Mouse (Mus musculus): ENCODE measurements around the gene Wdr34. TPM values are rescaled to one million over a fixed set of nuclear protein-coding genes. Genes with fewer than 3 reads are reported as not detected.
"Not testable (repeated sequence)": the region's sequence is repeated elsewhere in the genome, so short reads cannot be mapped to it uniquely, and the experiment has no call there.

Wdr34 gene
- polyA plus RNA-seq, 1 experiment = 52.7 TPM

DNA sequence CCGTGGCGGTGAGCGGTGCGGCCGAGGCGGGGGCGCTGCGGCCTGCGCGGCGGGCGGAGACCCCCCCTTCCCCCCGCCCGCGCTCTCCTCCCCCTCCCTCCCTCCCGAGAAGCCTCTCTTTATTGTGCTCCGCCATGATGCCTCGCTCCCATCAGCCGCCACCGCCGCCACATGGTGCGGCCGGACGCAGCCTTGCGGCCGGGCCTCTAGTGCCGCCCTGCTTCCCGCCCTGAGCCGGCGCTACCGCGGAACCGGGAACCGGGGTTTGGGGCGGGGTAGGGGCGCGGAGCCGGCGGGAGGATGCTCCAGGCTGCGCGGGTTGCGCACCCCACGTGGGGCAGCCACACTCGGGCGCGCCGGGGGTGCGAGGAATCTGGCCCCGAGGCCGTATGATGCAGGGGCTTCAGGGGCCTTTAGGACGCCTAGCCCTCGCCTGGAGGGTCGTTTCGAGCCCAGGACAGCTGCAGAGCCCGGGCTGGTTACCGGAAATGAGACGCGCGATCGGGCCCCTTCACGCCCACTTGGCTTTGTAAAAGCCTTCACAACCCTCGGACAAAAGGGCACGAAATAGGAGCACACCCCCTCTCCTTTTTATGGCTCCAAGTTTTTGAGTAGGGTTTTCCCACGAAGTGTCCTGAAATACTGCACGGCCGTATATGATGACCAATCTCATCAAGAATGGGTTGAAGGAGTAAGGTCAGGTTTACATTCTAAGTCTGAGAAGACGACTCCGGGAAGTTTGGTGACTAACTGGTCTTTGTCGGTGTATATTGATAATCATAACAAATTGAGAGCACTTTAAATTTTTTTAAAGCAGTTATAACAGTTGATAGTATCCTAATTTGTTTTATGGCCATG, 18.6 kb upstream of the Wdr34 start:
- DNase-seq (ENCODE audit: extremely low spot score in 1 of 2, low spot score in 1 of 2) = no peak

DNA sequence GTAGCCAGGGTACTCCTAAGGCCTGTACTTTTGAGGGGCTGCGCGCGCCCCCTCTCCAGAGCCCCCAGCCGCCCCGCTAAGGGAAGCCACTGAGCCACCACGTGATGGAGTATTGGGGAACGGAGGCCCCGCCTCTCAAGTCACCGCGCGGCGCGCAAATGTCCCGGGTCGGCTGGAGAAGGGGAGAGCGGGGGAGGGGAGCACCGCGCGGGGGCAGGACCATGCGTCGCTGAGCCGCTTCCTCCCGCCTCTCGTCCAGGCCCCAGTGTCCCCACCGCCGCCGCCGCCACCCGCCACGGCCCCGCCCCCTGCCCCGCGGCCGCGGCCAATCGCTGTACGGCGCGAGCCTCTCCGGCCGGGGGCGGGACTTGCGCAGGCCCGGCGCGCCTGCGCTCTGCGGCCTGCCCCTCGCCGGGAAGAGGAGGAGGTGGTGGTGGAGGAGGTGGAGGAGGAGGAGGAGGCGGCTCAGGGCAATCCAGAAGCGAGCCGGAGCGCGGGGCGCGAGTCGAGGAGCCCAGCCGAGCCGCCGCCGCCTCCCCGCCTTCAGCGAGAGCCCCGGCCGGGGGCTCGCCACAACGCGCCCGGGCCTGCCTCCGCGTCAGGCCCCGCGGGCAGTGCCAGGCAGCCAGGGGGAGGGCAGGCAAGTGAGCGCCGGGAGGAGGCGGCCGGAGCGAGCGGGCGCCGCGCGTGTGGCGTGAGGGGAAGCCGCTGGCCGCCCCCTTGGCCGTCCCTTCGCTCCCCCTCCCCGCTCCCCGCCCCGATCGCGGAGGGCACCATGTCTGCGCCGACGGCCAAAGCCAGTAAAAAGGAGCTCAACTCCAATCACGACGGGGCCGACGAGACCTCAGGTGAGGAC, 17.6 kb upstream of the Wdr34 start:
- DNase-seq (ENCODE audit: extremely low spot score in 1 of 2, low spot score in 1 of 2) = peak; percentile 77 to 90

DNA sequence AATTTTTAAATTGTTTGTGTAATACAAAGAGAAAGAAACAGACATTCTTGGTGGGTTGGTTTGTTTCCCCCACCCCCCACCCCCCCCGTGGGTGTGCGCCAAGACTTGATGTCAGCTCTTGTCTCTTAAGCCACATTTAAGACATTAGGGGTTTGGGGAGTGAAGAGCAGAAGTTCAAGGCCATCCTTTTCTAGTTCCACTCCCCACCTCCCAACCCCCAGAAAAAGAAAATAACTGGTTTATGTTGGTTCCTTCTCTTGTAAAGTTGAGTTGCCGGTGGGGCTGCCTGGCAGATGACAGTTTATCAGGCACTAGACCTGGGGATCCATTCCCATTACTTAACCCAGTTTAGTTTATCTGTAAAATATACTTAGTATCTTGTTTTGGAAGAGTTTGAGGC, 15.6 kb upstream of the Wdr34 start:
- DNase-seq (ENCODE audit: extremely low spot score in 1 of 2, low spot score in 1 of 2) = no peak

- DNase-seq (ENCODE audit: extremely low spot score in 1 of 2, low spot score in 1 of 2) = no peak
These were observed 15.1 kb upstream of the Wdr34 start for GRCm38 (mm10) chr2:30063791-30064190.

DNA sequence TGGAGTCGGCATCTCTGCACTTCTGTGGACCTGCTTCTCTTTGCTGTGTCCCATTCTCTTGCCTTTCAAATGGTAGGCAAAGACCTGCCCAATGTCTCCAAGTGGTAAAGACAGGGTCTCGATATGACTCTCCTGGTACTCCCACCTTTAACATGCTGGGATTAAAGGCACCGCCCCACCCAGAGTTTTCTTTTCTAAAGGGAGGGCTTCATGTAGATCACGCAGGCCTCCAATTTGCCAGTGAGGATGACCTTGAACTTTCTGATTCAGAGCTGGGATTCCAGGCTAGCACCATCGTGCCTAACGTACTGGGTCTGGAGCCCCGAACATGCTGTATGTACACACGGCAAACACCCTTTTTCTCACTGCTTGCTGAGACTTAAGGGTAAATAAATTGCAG, 14.6 kb upstream of the Wdr34 start:
- DNase-seq (ENCODE audit: extremely low spot score in 1 of 2, low spot score in 1 of 2) = no peak

GRCm38 (mm10) chr2:30062249-30063093, 13.8 kb upstream of the Wdr34 start:
- peak in 1 of 2 experiments; percentile 48 for DNase-seq (ENCODE audit: extremely low spot score in 1 of 2, low spot score in 1 of 2)

DNA sequence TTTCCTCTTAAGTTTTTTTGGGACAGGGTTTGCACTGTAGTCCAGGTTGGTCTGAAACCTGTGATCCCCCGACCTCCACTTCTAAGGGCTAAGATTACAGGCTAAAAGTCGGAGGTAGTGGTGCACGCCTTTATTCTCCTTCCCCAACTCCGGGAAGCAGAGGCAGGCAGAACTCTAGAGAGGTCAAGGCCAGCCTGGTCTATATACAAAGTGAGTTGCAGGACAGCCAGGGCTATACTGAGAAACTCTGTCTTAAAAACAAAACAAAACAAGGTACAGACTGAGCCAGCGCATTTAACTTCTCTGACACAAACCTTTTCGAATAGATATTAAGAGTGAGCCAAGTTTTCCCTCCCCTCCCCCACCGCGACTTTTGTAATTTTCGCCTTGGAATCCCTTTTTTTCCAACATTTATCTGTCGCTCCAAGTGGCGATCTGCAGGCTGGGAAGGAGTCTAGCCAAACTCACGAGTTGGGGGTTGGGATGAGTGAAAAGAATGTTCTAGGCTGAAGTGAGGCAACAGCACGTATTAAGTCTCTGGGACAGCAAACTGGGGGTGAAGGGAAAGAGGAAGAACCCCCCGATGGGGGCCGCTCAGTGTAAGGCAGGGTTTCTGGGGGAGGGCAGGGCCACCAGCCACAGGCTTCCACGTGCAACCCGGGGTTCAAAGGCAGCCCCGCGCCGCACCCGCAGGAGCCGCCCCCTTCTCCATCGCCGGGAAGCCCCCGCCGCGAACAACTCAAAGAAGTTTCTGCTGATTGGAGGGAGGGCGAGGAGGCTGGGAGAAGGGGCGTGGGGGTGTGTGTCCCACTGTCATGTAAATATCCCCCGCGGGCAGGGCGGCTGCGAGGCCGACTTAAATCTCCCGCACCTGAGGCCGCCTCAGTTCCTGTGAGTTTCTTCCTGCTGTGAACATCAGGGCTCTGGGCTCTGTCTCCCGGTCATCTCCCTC, 12.8 kb upstream of the Wdr34 start:
- DNase-seq (ENCODE audit: extremely low spot score in 1 of 2, low spot score in 1 of 2) = no peak

DNA sequence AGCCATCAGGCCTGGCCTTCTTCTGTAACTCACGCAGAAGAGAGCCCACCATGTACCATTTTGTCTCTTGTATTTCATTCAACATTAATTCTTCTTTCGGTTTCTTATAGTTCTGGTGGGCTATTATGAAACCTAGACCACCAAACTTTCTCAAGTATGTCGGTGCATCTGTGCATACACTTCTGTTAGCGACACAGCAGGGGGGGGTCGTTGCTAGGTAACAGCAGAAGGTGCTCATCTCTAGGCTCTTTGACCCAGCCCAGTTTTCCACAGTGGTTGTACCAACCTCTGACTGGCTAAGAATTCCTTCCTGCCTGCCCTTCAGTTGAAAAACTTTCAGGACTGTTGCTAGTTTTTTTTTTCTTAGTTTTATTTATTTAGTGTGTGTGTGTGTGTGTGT, 9.7 kb upstream of the Wdr34 start:
- no peak for DNase-seq (ENCODE audit: extremely low spot score in 1 of 2, low spot score in 1 of 2)

GRCm38 (mm10) chr2:30057223-30057904, 8.7 kb upstream of the Wdr34 start, which contains the start of gene Set:
Gene Set (plus strand): TSS chr2:30057378.
- DNase-seq (ENCODE audit: extremely low spot score in 1 of 2, low spot score in 1 of 2) = no peak

DNA sequence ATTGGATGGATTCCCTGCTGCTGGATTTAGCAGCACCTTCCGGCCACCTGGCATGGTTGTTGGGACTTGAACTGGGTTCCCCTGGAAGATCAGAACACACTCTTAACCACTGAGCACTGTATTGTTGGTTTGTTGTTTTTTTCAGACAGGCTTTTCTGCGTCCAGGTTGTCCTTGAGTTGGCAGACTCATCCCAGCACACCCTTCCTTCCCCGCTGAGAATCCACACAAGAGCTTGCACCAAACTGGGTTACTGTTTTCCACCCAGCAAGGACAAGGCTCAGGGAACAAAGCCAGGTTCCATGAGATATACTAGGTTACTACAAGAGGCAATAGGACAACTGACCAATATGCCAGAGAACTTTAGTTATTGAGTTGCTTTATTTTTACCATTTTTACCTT, 8.1 kb upstream of the Wdr34 start:
- no peak for DNase-seq (ENCODE audit: extremely low spot score in 1 of 2, low spot score in 1 of 2)

GRCm38 (mm10) chr2:30055310-30055709, 6.6 kb upstream of the Wdr34 start:
- DNase-seq (ENCODE audit: extremely low spot score in 1 of 2, low spot score in 1 of 2) = not testable (repeated sequence)

DNA sequence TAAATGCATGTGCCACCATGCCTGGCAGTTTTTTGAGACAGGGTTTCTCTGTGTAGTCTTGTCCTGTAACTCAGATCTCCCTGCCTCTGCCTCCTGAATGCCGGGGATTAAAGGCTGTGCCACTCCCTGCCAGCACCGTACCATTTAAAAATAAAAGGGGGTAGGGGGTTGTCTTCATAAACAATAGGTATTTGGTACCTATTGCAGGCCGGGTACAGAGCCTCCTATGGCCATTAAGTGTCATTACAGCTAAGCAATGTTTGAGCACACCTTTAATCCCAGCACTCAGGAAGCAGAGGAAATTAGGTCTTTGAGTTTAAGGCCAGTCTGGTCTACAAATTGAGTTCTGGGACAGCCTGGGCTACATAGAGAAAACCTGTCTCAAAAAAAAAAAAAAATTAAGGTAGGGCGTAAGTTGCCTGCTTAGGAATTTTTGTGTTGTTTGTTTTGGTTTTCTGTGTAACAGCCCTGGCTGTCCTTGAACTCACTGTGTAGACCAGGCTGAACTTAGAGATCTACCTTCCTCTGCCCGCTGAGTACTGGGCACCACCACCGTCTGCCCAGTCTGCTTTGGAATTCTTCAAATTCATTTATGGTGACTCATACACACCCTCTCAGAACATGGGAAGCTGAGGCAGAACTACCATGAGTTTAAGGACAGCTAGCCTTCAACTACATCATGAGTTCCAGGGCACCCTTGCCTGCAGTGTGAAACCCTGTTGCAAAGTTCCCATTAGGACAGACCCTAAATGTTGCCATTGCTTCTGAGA, 3.5 kb upstream of the Wdr34 start:
- DNase-seq (ENCODE audit: extremely low spot score in 1 of 2, low spot score in 1 of 2) = no peak

GRCm38 (mm10) chr2:30049831-30050230, 1.1 kb upstream of the Wdr34 start:
- DNase-seq (ENCODE audit: extremely low spot score in 1 of 2, low spot score in 1 of 2) = no peak

DNA sequence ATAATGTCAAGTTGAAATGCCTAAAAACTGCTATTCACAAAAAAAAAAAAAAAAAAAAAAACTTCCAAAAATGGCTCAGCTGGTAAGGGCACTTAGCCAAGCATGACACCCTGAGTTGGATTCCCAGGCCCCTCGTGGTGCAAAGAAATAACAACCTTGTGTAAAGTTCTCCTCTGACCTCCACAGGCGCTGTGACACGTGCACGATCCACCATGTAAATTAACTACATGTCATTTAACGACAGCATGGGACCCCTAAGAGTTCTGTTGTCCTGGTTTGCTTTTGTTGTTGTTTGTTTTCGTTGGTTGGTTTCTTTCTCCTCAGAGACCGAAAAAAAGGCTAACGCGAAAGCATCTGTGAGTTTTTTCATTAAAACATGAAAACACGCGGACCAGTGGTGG, 580 bp downstream of the Wdr34 start:
- DNase-seq (ENCODE audit: extremely low spot score in 1 of 2, low spot score in 1 of 2) = no peak

GRCm38 (mm10) chr2:30047127-30047526, 1.6 kb downstream of the Wdr34 start:
- no peak for DNase-seq (ENCODE audit: extremely low spot score in 1 of 2, low spot score in 1 of 2)

- no peak for DNase-seq (ENCODE audit: extremely low spot score in 1 of 2, low spot score in 1 of 2)
These were observed 4.1 kb downstream of the Wdr34 start for GRCm38 (mm10) chr2:30044550-30044949.

DNA sequence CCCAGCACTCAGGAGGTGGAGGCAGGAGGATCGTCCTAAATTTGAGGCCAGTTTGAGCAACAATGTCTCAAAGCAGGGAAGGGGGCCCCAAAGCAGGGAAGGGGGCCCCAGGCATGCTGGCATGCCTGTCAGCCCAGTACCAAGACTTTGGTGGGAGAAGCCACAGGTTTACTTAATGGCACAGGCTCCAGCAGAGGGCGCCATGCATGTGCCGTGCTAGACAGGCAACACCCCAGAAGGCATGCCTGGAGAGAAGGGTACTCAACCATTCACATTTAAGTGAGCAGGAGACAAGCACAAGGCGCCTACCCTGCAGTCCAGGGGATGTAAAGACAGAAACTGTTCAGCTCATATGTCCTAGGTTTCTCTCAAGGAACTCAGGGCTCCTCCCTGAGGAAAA, 6.2 kb downstream of the Wdr34 start:
- DNase-seq (ENCODE audit: extremely low spot score in 1 of 2, low spot score in 1 of 2) = peak in 1 of 2 experiments; percentile 85

DNA sequence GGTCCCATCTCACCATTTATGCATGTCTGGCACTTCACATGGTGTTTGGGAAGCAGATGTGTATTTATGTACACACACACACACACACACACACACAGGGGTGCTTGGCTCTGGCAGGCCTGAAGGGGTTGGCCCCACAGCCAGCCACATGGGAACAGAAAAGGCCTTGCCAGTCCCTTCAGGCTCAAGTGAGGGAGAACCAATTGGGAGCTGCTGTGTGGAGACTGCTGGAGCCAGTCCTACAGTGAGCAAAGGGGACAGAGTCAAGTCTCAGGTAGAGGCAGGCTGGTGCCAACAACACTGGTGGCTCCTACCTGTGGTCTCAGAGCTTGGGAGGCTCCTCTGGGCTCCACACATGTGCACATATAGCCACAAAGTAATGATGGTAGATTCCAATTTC, 9.0 kb downstream of the Wdr34 start:
- no peak for DNase-seq (ENCODE audit: extremely low spot score in 1 of 2, low spot score in 1 of 2)
